16 mouse cellular contexts compared by ENCODE assay signal in the genomic region with DNA sequence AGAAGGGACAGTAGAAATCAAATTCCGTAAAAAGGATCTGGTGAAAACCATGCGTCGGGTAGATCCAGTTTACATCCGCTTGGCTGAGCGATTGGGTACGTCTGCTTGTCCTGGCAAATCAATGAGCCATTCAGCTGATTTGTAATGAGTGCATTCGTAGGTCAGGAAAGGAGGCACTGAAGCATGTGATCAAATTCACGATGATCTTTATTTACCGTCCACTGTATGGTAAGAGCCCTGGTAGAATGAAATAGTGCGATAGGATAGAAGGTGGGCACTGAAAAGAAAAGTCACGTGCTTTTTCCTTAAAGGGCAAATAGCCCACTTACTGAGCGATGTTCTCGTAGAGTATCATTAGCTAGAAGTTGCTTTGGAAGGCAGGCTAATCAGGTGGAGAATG.
DNase-seq lines count a peak whose midpoint lies in the region; ATAC-seq and TF ChIP-seq lines count a peak whose summit lies in the region.
"Had no signal": no experiment of that assay in that cellular context is flagged by ENCODE, and none has a peak within 500 bp of the region (broad histone marks: within the 10 kb centered on the region; RNA-seq: fewer than 3 reads in every experiment).

No protein-coding gene starts in this region.

- H3K9me3 ChIP-seq in forebrain, embryonic 10.5 days = no peaks in the 10 kb centered on the region
- no peaks in the 10 kb centered on the region for H3K9me3 ChIP-seq in forebrain, embryonic 16.5 days (ENCODE audit: control insufficient read depth, low read length)
- H3K9me3 ChIP-seq in midbrain, embryonic 12.5 days = no peaks in the 10 kb centered on the region
- H3K9me3 ChIP-seq in midbrain, postnatal 0 days (ENCODE audit: low read length) = no peaks in the 10 kb centered on the region
- H3K9me3 ChIP-seq in hindbrain, embryonic 15.5 days = no peaks in the 10 kb centered on the region

- H3K4me2 ChIP-seq in forebrain, embryonic 16.5 days (ENCODE audit: low read length) = no peak overlapping the region
- no peak overlapping the region for H3K4me2 ChIP-seq in midbrain, embryonic 12.5 days (replicated peaks)
- no peak overlapping the region for H3K4me2 ChIP-seq in midbrain, postnatal 0 days (ENCODE audit: low read depth, low read length, poor library complexity, severe bottlenecking)
- H3K4me2 ChIP-seq in hindbrain, embryonic 15.5 days = no peak overlapping the region
- H3K4me2 ChIP-seq: liver, embryonic 11.5 days; lung, embryonic 14.5 days had no signal

- 41% methylated on average over 13 of the region's 13 CpGs for WGBS in forebrain, embryonic 10.5 days
- WGBS in forebrain, embryonic 16.5 days = 19% methylated on average over 13 of the region's 13 CpGs
- 58% methylated on average over 13 of the region's 13 CpGs for WGBS in midbrain, embryonic 12.5 days
- WGBS in midbrain, postnatal 0 days = 69% methylated on average over 13 of the region's 13 CpGs
- 31% methylated on average over 13 of the region's 13 CpGs for WGBS in hindbrain, embryonic 15.5 days

- no peak for ATAC-seq in forebrain, embryonic 16.5 days
- no peak for ATAC-seq in midbrain, embryonic 12.5 days (ENCODE audit: low FRiP score, low read depth)
- no peak for ATAC-seq in midbrain, postnatal 0 days (ENCODE audit: low FRiP score)
- no peak for ATAC-seq in hindbrain, embryonic 15.5 days (ENCODE audit: low FRiP score, low read depth)

- peak overlapping the region; percentile 64 for H3K27ac ChIP-seq in forebrain, embryonic 10.5 days
- H3K27ac ChIP-seq in forebrain, embryonic 16.5 days (ENCODE audit: low read length) = no peak overlapping the region
- H3K27ac ChIP-seq in midbrain, embryonic 12.5 days (replicated peaks) = peak overlapping the region; percentile 61
- no peak overlapping the region for H3K27ac ChIP-seq in midbrain, postnatal 0 days (ENCODE audit: low read depth, low read length)
- H3K27ac ChIP-seq in hindbrain, embryonic 15.5 days (replicated peaks) = peak overlapping the region; percentile 56; the same call in 1 of the 2 replicates
- no peak overlapping the region for H3K27ac ChIP-seq in left cerebral cortex, adult 2 months
- H3K27ac ChIP-seq: macrophage had no signal

- no peak for TF ChIP-seq CTCF in midbrain, postnatal 0 days (IDR thresholded peaks at IDR 0.05)
- TF ChIP-seq CTCF in left cerebral cortex, adult 2 months (IDR thresholded peaks at IDR 0.05) = no peak

- H3K9ac ChIP-seq in forebrain, embryonic 16.5 days (replicated peaks; ENCODE audit: low read depth, low read length) = no peak overlapping the region
- no peak overlapping the region for H3K9ac ChIP-seq in midbrain, embryonic 12.5 days (replicated peaks)
- no peak overlapping the region for H3K9ac ChIP-seq in midbrain, postnatal 0 days (replicated peaks; ENCODE audit: low read length, poor library complexity, severe bottlenecking)
- no peak overlapping the region for H3K9ac ChIP-seq in hindbrain, embryonic 15.5 days
- H3K9ac ChIP-seq: lung, embryonic 14.5 days had no signal

- H3K4me3 ChIP-seq in forebrain, embryonic 10.5 days = no peak overlapping the region
- H3K4me3 ChIP-seq in forebrain, embryonic 16.5 days (replicated peaks; ENCODE audit: low read length) = no peak overlapping the region
- no peak overlapping the region for H3K4me3 ChIP-seq in midbrain, embryonic 12.5 days
- no peak overlapping the region for H3K4me3 ChIP-seq in midbrain, postnatal 0 days (ENCODE audit: low read depth, low read length)
- H3K4me3 ChIP-seq in hindbrain, embryonic 15.5 days = no peak overlapping the region
- H3K4me3 ChIP-seq in left cerebral cortex, adult 2 months = no peak overlapping the region

- DNase-seq in forebrain, embryonic 10.5 days (ENCODE audit: extremely low spot score, low spot score) = no peak
- no peak for DNase-seq in midbrain, postnatal 0 days (ENCODE audit: low spot score)
- DNase-seq in thymus, postnatal 14 days = no peak
- no peak for DNase-seq in left cerebral cortex, adult 2 months (ENCODE audit: extremely low spot score in 1 of 2, low spot score in 2 of 2)
- no peak for DNase-seq in right cerebral cortex, postnatal 10 days (ENCODE audit: low spot score in 2 of 2)
- DNase-seq: cerebellum, adult 18-20 months; kidney, adult 2 months; layer of hippocampus, postnatal 36 days; left cerebral cortex, postnatal 4 days; lung, embryonic 14.5 days; thymus, adult 2 months had no signal

- H3K36me3 ChIP-seq in forebrain, embryonic 10.5 days (replicated peaks) = peaks cover 21% of the 10 kb centered on the region
- H3K36me3 ChIP-seq in forebrain, embryonic 16.5 days (ENCODE audit: control insufficient read depth, insufficient read depth) = no peaks in the 10 kb centered on the region
- 0 out of 2 replicates have a peak, but pooled peaks cover 4% of the 10 kb centered on the region for H3K36me3 ChIP-seq in midbrain, embryonic 12.5 days
- peaks cover 17% of the 10 kb centered on the region for H3K36me3 ChIP-seq in midbrain, postnatal 0 days (ENCODE audit: insufficient read depth, low read length)
- peaks cover 4% of the 10 kb centered on the region; the same call in 1 of the 2 replicates for H3K36me3 ChIP-seq in hindbrain, embryonic 15.5 days

- H3K27me3 ChIP-seq in forebrain, embryonic 10.5 days (ENCODE audit: poor library complexity, severe bottlenecking) = 0 out of 2 replicates have a peak, but pooled peaks cover 5% of the 10 kb centered on the region
- no peaks in the 10 kb centered on the region for H3K27me3 ChIP-seq in forebrain, embryonic 16.5 days (replicated peaks; ENCODE audit: control insufficient read depth, insufficient read depth, low read length)
- no peaks in the 10 kb centered on the region for H3K27me3 ChIP-seq in midbrain, embryonic 12.5 days
- no peaks in the 10 kb centered on the region for H3K27me3 ChIP-seq in midbrain, postnatal 0 days (ENCODE audit: insufficient read depth, low read length)
- H3K27me3 ChIP-seq in hindbrain, embryonic 15.5 days = no peaks in the 10 kb centered on the region

- intact Hi-C loops in left cerebral cortex, adult 2 months (cut with DNase I) = no loop called here

- peaks cover 45% of the 10 kb centered on the region for H3K4me1 ChIP-seq in forebrain, embryonic 10.5 days
- H3K4me1 ChIP-seq in forebrain, embryonic 16.5 days (replicated peaks; ENCODE audit: control insufficient read depth, insufficient read depth, low read length) = no peaks in the 10 kb centered on the region
- H3K4me1 ChIP-seq in midbrain, embryonic 12.5 days = peaks cover 18% of the 10 kb centered on the region
- H3K4me1 ChIP-seq in midbrain, postnatal 0 days (ENCODE audit: insufficient read depth, low read length) = no peaks in the 10 kb centered on the region
- peaks cover 24% of the 10 kb centered on the region for H3K4me1 ChIP-seq in hindbrain, embryonic 15.5 days (replicated peaks)

Comparison
In these comparisons a context has a peak if more than half of its experiments do, and no peak if none do; other contexts are left out.
1. H3K27ac ChIP-seq: peak in forebrain, embryonic 10.5 days (single experiment), midbrain, embryonic 12.5 days (single experiment) and hindbrain, embryonic 15.5 days (single experiment); none in forebrain, embryonic 16.5 days (single experiment), midbrain, postnatal 0 days (single experiment) and left cerebral cortex, adult 2 months (single experiment).